Mouse (Mus musculus): ENCODE measurements around the gene Rnase12.
"Not testable (repeated sequence)": the region's sequence is repeated elsewhere in the genome, so short reads cannot be mapped to it uniquely, and the experiment has no call there.

Gene Rnase12

GRCm38 (mm10) chr14:51057401-51057831, at the start of gene Rnase12:
Rnase12 (minus strand) TSS chr14:51057661.
- DNase-seq (ENCODE audit: low read depth) = no peak

GRCm38 (mm10) chr14:51106449-51106967, 49.0 kb upstream of the Rnase12 start:
- no peak for DNase-seq (ENCODE audit: low read depth)

GRCm38 (mm10) chr14:51104366-51104765, 46.9 kb upstream of the Rnase12 start:
- no peak for DNase-seq (ENCODE audit: low read depth)

- no peak for DNase-seq (ENCODE audit: low read depth)
Observed at GRCm38 (mm10) chr14:51103217-51103616, 45.8 kb upstream of the Rnase12 start.

GRCm38 (mm10) chr14:51101284-51101683, 43.8 kb upstream of the Rnase12 start:
- no peak for DNase-seq (ENCODE audit: low read depth)

GRCm38 (mm10) chr14:51098921-51099320, 41.5 kb upstream of the Rnase12 start:
- DNase-seq (ENCODE audit: low read depth) = no peak

GRCm38 (mm10) chr14:51098300-51098699, 40.8 kb upstream of the Rnase12 start:
- not testable (repeated sequence) for DNase-seq (ENCODE audit: low read depth)

GRCm38 (mm10) chr14:51095736-51096524, 38.5 kb upstream of the Rnase12 start:
- no peak for DNase-seq (ENCODE audit: low read depth)

- DNase-seq (ENCODE audit: low read depth) = no peak
Observed at GRCm38 (mm10) chr14:51094921-51095320, 37.5 kb upstream of the Rnase12 start.

GRCm38 (mm10) chr14:51094096-51094875, 36.8 kb upstream of the Rnase12 start:
- no peak for DNase-seq (ENCODE audit: low read depth)

GRCm38 (mm10) chr14:51093496-51093895, 36.0 kb upstream of the Rnase12 start:
- DNase-seq (ENCODE audit: low read depth) = no peak

- no peak for DNase-seq (ENCODE audit: low read depth)
Observed at GRCm38 (mm10) chr14:51092073-51092620, 34.7 kb upstream of the Rnase12 start.

- DNase-seq (ENCODE audit: low read depth) = peak; percentile 56
Observed at GRCm38 (mm10) chr14:51090921-51091900, 33.8 kb upstream of the Rnase12 start, which contains the start of the genes Rnase4 and Ang. Rnase4 (plus strand) TSS chr14:51091077. Ang (plus strand) TSS chr14:51091150.

GRCm38 (mm10) chr14:51090077-51090781, 32.8 kb upstream of the Rnase12 start:
- peak; percentile 72 for DNase-seq (ENCODE audit: low read depth)

GRCm38 (mm10) chr14:51089674-51090076, 32.2 kb upstream of the Rnase12 start:
- DNase-seq (ENCODE audit: low read depth) = no peak

GRCm38 (mm10) chr14:51088970-51089673, 31.7 kb upstream of the Rnase12 start:
- peak; percentile 99 for DNase-seq (ENCODE audit: low read depth)

- DNase-seq (ENCODE audit: low read depth) = peak; percentile 49
Observed at GRCm38 (mm10) chr14:51088166-51088969, 30.9 kb upstream of the Rnase12 start.

GRCm38 (mm10) chr14:51087762-51088161, 30.3 kb upstream of the Rnase12 start:
- DNase-seq (ENCODE audit: low read depth) = no peak

- no peak for DNase-seq (ENCODE audit: low read depth)
Observed at GRCm38 (mm10) chr14:51085911-51086310, 28.4 kb upstream of the Rnase12 start.

Data from fibroblast of lung, adult 2 months (primary cell).